Mouse (Mus musculus) liver, adult 2 months (tissue): ENCODE results near the gene March5. TPM values are rescaled to one million over a fixed set of nuclear protein-coding genes. Genes with fewer than 3 reads are reported as not detected.
A peak's percentile ranks its signal among the peaks of the same experiment; 100 is the strongest.
"Not testable (repeated sequence)": the region's sequence is repeated elsewhere in the genome, so short reads cannot be mapped to it uniquely, and the experiment has no call there.

Source experiments
- DNase-seq: peaks from one replicate; pipeline ENCODE4 v3.0.0-alpha.2; 2011; ENCODE audit warnings: low read depth, low spot score; ENCODE audit errors: extremely low read depth
- H3K27ac ChIP-seq: fragments of 200-500 bp; replicated peaks from 2 replicates; pipeline ENCODE4 v1.5.1; 2012; ENCODE audit warnings: low read depth, mild to moderate bottlenecking, control low read depth, inconsistent platforms, low read length; ENCODE audit not compliant: insufficient read depth
- H3K27me3 ChIP-seq: fragments of 200-500 bp; 2 replicates; pipeline ENCODE4 v1.6.1; 2012; ENCODE audit warnings: mild to moderate bottlenecking, moderate library complexity, low read length, inconsistent platforms; ENCODE audit not compliant: control insufficient read depth, insufficient read depth
- H3K36me3 ChIP-seq: fragments of 200-500 bp; 2 replicates; pipeline ENCODE4 v1.6.1; 2012; ENCODE audit warnings: low read length, inconsistent platforms; ENCODE audit not compliant: control insufficient read depth, insufficient read depth
- H3K4me1 ChIP-seq: fragments of 200-500 bp; 2 replicates; pipeline ENCODE4 v1.6.1; 2011; ENCODE audit warnings: low read length; ENCODE audit not compliant: control insufficient read depth, insufficient read depth
- H3K4me3 ChIP-seq: fragments of 200-500 bp; 2 replicates; pipeline ENCODE4 v1.5.1; 2011; ENCODE audit warnings: low read depth, mild to moderate bottlenecking, control low read depth, low read length, moderate library complexity; ENCODE audit not compliant: insufficient read depth
- H3K79me2 ChIP-seq: fragments of 200-500 bp; 2 replicates; pipeline ENCODE4 v1.6.1; 2012; ENCODE audit warnings: inconsistent platforms, mild to moderate bottlenecking, low read length, moderate library complexity; ENCODE audit not compliant: control insufficient read depth, insufficient read depth
- H3K9ac ChIP-seq: fragments of 200-500 bp; 2 replicates; pipeline ENCODE4 v1.6.1; 2012; ENCODE audit warnings: low read depth, mild to moderate bottlenecking, control low read depth, inconsistent platforms, low read length
- CTCF ChIP-seq: fragments of 200-500 bp; IDR thresholded peaks from 2 replicates; pipeline ENCODE4 v1.5.1; 2011; ENCODE audit warnings: low read depth, low read length, control low read depth
- POLR2A ChIP-seq: fragments of 200-500 bp; IDR thresholded peaks from 2 replicates; pipeline ENCODE4 v1.6.1; 2011; ENCODE audit warnings: low read length, control low read depth; ENCODE audit not compliant: insufficient read depth; ENCODE audit errors: extremely low read depth
- WGBS: fragments of 180-500 bp; shearing (Covaris S2); methylation state at CpG from one replicate; pipeline ENCODE4 v1.1.7; 2018; 5-methylcytosine and 5-hydroxymethylcytosine counted together
- polyA plus RNA-seq: library from polyadenylated mRNA; depleted of rRNA; stranded (reverse); fragments of >200 nt; gene quantifications from 2 replicates; pipeline ENCODE4 v1.2.3, GENCODE M21; 2012
- total RNA-seq: library from RNA; depleted of rRNA; stranded (reverse); fragments of >200 nt; gene quantifications from 2 replicates; pipeline ENCODE4 v1.2.3, GENCODE M21; 2014

The March5 gene
- total and polyA plus RNA-seq, 2 experiments: 33.8 to 84.0 TPM

- WGBS: 18% methylated on average over 3 of the region's 3 CpGs
Observed at GRCm38 (mm10) chr19:37211416-37211815, 4.1 kb downstream of the March5 start.

GRCm38 (mm10) chr19:37214711-37215110, 7.4 kb downstream of the March5 start:
- Histone ChIP-seq H3K79me2 (peaks cover 13% of the 10 kb centered on the region; the same call in 1 of the 2 replicates), H3K27me3 (no peaks in the 10 kb centered on the region), H3K36me3 (peaks cover 50% of the 10 kb centered on the region), H3K4me3 (no peak overlapping the region), H3K9ac (no peak overlapping the region), H3K27ac (no peak overlapping the region), H3K4me1 (peaks cover 13% of the 10 kb centered on the region)
- TF ChIP-seq CTCF (no peak), POLR2A (no peak)
- 5% methylated on average over 2 of the region's 2 CpGs for WGBS
- DNase-seq: peak; percentile 33

More at GRCm38 (mm10) chr19:37211416-37211815, 4.1 kb downstream of the March5 start:
- peaks cover 16% of the 10 kb centered on the region for H3K4me1 ChIP-seq
- peak; percentile 64 for DNase-seq
- no peak overlapping the region for H3K4me3 ChIP-seq
- H3K9ac ChIP-seq: no peak overlapping the region
- H3K27me3 ChIP-seq: no peaks in the 10 kb centered on the region
- H3K79me2 ChIP-seq: peaks cover 18% of the 10 kb centered on the region; the same call in 1 of the 2 replicates
- TF ChIP-seq POLR2A (no peak), CTCF (no peak)
- H3K36me3 ChIP-seq: peaks cover 23% of the 10 kb centered on the region
- H3K27ac ChIP-seq: no peak overlapping the region

GRCm38 (mm10) chr19:37225197-37225862, 18.0 kb downstream of the March5 start:
- Histone ChIP-seq H3K9ac (no peak overlapping the region), H3K79me2 (no peaks in the 10 kb centered on the region), H3K27me3 (no peaks in the 10 kb centered on the region), H3K4me1 (no peaks in the 10 kb centered on the region), H3K27ac (no peak overlapping the region), H3K4me3 (no peak overlapping the region), H3K36me3 (peaks cover 23% of the 10 kb centered on the region)
- TF ChIP-seq CTCF: no peak
- DNase-seq: no peak
- 88% methylated on average over 6 of the region's 6 CpGs for WGBS

GRCm38 (mm10) chr19:37232598-37232997, 25.3 kb downstream of the March5 start:
- not testable (repeated sequence) for H3K27ac ChIP-seq, H3K4me1 ChIP-seq, H3K4me3 ChIP-seq, H3K79me2 ChIP-seq, DNase-seq, H3K36me3 ChIP-seq, H3K9ac ChIP-seq, H3K27me3 ChIP-seq
- WGBS: 86% methylated on average over 9 of the region's 9 CpGs

- Histone ChIP-seq H3K27ac (no peak overlapping the region), H3K79me2 (no peaks in the 10 kb centered on the region), H3K9ac (no peak overlapping the region), H3K36me3 (no peaks in the 10 kb centered on the region), H3K27me3 (no peaks in the 10 kb centered on the region; the same call in 1 of the 2 replicates), H3K4me1 (peaks cover 8% of the 10 kb centered on the region; the same call in 1 of the 2 replicates), H3K4me3 (peak overlapping the region; percentile 19; the same call in 1 of the 2 replicates)
- TF ChIP-seq CTCF (0 out of 2 replicates have a peak, but pooled peaks have one; percentile 7), POLR2A (no peak)
- 8% methylated on average over 63 of the region's 63 CpGs for WGBS
- no peak for DNase-seq
Observed at GRCm38 (mm10) chr19:37233561-37234539, 26.5 kb downstream of the March5 start.
